Mouse (Mus musculus): ENCODE results near the gene Gas1. TPM values are rescaled to one million over a fixed set of nuclear protein-coding genes. Genes with fewer than 3 reads are reported as not detected.

Gas1 gene
- polyA plus RNA-seq, 1 experiment from 2014 or later, result 49.5 TPM

- H3K36me3 ChIP-seq, result no peaks in the 10 kb centered on the region
- DNase-seq (ENCODE audit: low spot score), result no peak
- H3K4me3 ChIP-seq, result no peak overlapping the region
- peak overlapping the region; percentile 24; the same call in 1 of the 2 replicates for H3K27ac ChIP-seq (replicated peaks)
- H3K4me1 ChIP-seq, result peaks cover 28% of the 10 kb centered on the region
- H3K27me3 ChIP-seq (ENCODE audit: low read depth, poor library complexity, severe bottlenecking), result peaks cover 61% of the 10 kb centered on the region
- H3K9me3 ChIP-seq (replicated peaks), result no peaks in the 10 kb centered on the region
- WGBS, result 61% methylated on average over 13 of the region's 13 CpGs
Measured at GRCm38 (mm10) chr13:60131771-60132170, 45.4 kb downstream of the Gas1 start.

GRCm38 (mm10) chr13:60129541-60129940, 47.6 kb downstream of the Gas1 start:
- peaks cover 48% of the 10 kb centered on the region for H3K4me1 ChIP-seq
- H3K4me3 ChIP-seq, result no peak overlapping the region
- DNase-seq (ENCODE audit: low spot score), result no peak
- no peak overlapping the region for H3K27ac ChIP-seq (replicated peaks)
- no peaks in the 10 kb centered on the region for H3K36me3 ChIP-seq
- no peaks in the 10 kb centered on the region for H3K9me3 ChIP-seq (replicated peaks)
- 80% methylated on average over 9 of the region's 9 CpGs for WGBS
- peaks cover 56% of the 10 kb centered on the region for H3K27me3 ChIP-seq (ENCODE audit: low read depth, poor library complexity, severe bottlenecking)

GRCm38 (mm10) chr13:60126338-60126737, 50.8 kb downstream of the Gas1 start:
- Histone ChIP-seq H3K9me3 (replicated peaks) (no peaks in the 10 kb centered on the region), H3K27ac (replicated peaks) (peak overlapping the region; percentile 65), H3K36me3 (no peaks in the 10 kb centered on the region), H3K4me1 (peaks cover 43% of the 10 kb centered on the region), H3K27me3 (ENCODE audit: low read depth, poor library complexity, severe bottlenecking) (peaks cover 72% of the 10 kb centered on the region), H3K4me3 (no peak overlapping the region)
- no peak for DNase-seq (ENCODE audit: low spot score)
- 59% methylated on average over 19 of the region's 19 CpGs for WGBS

- DNase-seq (ENCODE audit: low spot score), result peak; percentile 40
- peaks cover 43% of the 10 kb centered on the region for H3K4me1 ChIP-seq
Measured at GRCm38 (mm10) chr13:60125501-60126305, 51.5 kb downstream of the Gas1 start.

GRCm38 (mm10) chr13:60125020-60125419, 52.1 kb downstream of the Gas1 start:
- DNase-seq (ENCODE audit: low spot score), result no peak
- Histone ChIP-seq H3K36me3 (no peaks in the 10 kb centered on the region), H3K4me3 (no peak overlapping the region), H3K4me1 (peaks cover 43% of the 10 kb centered on the region), H3K27ac (replicated peaks) (peak overlapping the region; percentile 74), H3K9me3 (replicated peaks) (no peaks in the 10 kb centered on the region), H3K27me3 (ENCODE audit: low read depth, poor library complexity, severe bottlenecking) (peaks cover 65% of the 10 kb centered on the region)
- 58% methylated on average over 3 of the region's 3 CpGs for WGBS

More at GRCm38 (mm10) chr13:60125501-60126305, 51.5 kb downstream of the Gas1 start:
- peak overlapping the region; percentile 74 for H3K27ac ChIP-seq (replicated peaks)
- H3K4me3 ChIP-seq, result peak overlapping the region; percentile 24; the same call in 1 of the 2 replicates
- H3K9me3 ChIP-seq (replicated peaks), result no peaks in the 10 kb centered on the region
- H3K36me3 ChIP-seq, result no peaks in the 10 kb centered on the region
- WGBS, result 31% methylated on average over 13 of the region's 13 CpGs
- H3K27me3 ChIP-seq (ENCODE audit: low read depth, poor library complexity, severe bottlenecking), result peaks cover 72% of the 10 kb centered on the region

- WGBS, result 74% methylated on average over 7 of the region's 7 CpGs
- no peaks in the 10 kb centered on the region for H3K9me3 ChIP-seq (replicated peaks)
- no peak overlapping the region for H3K27ac ChIP-seq (replicated peaks)
- H3K27me3 ChIP-seq (ENCODE audit: low read depth, poor library complexity, severe bottlenecking), result peaks cover 60% of the 10 kb centered on the region
- H3K4me1 ChIP-seq, result peaks cover 43% of the 10 kb centered on the region
- DNase-seq (ENCODE audit: low spot score), result no peak
- H3K4me3 ChIP-seq, result no peak overlapping the region
- no peaks in the 10 kb centered on the region for H3K36me3 ChIP-seq
Measured at GRCm38 (mm10) chr13:60124456-60124855, 52.7 kb downstream of the Gas1 start.

Measured in midbrain, embryonic 10.5 days (tissue).